Mouse (Mus musculus): ENCODE results near the gene BC051142.

GRCm38 (mm10) chr17:34448473-34449041 is 49.9 kb downstream of the BC051142 start:
- TF ChIP-seq CTCF (IDR thresholded peaks at IDR 0.05; ENCODE audit: low read depth, low read length) (no peak), POLR2A (IDR thresholded peaks at IDR 0.05; ENCODE audit: borderline replicate concordance, low read depth, low read length) (no peak)

All from bone marrow macrophage, adult 2 months (primary cell).